Mouse (Mus musculus): ENCODE results near the gene Mat2a.

- TF ChIP-seq CTCF (IDR thresholded peaks at IDR 0.05; ENCODE audit: borderline replicate concordance, insufficient read depth, low read depth, low read length) (no peak), POLR2A (IDR thresholded peaks at IDR 0.05; ENCODE audit: borderline replicate concordance, insufficient read depth, low read length) (no peak)
Observed at GRCm38 (mm10) chr6:72438226-72438625, 1.1 kb downstream of the Mat2a start.
